Mouse (Mus musculus) hindbrain, postnatal 0 days (tissue): Measurements from ENCODE around the gene Wwox. TPM values are rescaled to one million over a fixed set of nuclear protein-coding genes. Genes with fewer than 3 reads are reported as not detected.

Experiments used
- ATAC-seq: fragments of 200-750 bp; cut with Nextera tagmentation; 2 replicates; pipeline ENCODE4 v1.8.0; 2017; ENCODE audit warnings: mild to moderate bottlenecking, moderate TSS enrichment, moderate library complexity
- DNase-seq: peaks from one replicate; pipeline ENCODE4 v3.0.0-alpha.2; 2015; ENCODE audit warnings: low spot score
- H3K27ac ChIP-seq: fragments of 300-500 bp; sonication (generic); 2 replicates; pipeline ENCODE4 v1.5.1; 2014; ENCODE audit warnings: mild to moderate bottlenecking
- H3K27me3 ChIP-seq: fragments of 300-500 bp; sonication (generic); 2 replicates; pipeline ENCODE4 v1.6.1; 2014; ENCODE audit warnings: low read length, mixed read lengths; ENCODE audit not compliant: insufficient read depth
- H3K36me3 ChIP-seq: fragments of 300-500 bp; sonication (generic); 2 replicates; pipeline ENCODE4 v1.6.1; 2014; ENCODE audit warnings: low read length, mixed read lengths; ENCODE audit not compliant: insufficient read depth
- H3K4me1 ChIP-seq: fragments of 300-500 bp; sonication (generic); 2 replicates; pipeline ENCODE4 v1.6.1; 2014; ENCODE audit warnings: antibody characterized with exemption, low read length, mixed read lengths; ENCODE audit not compliant: insufficient read depth
- H3K4me2 ChIP-seq: fragments of 300-500 bp; sonication (generic); 2 replicates; pipeline ENCODE4 v1.6.1; 2014; ENCODE audit warnings: low read depth, mild to moderate bottlenecking, low read length, moderate library complexity, mixed read lengths
- H3K4me3 ChIP-seq: fragments of 300-500 bp; sonication (generic); 2 replicates; pipeline ENCODE4 v1.5.1; 2014; ENCODE audit warnings: low read length
- H3K9ac ChIP-seq: fragments of 300-500 bp; sonication (generic); replicated peaks from 2 replicates; pipeline ENCODE4 v1.6.1; 2014; ENCODE audit warnings: mild to moderate bottlenecking, low read length, moderate library complexity, mixed read lengths
- H3K9me3 ChIP-seq: fragments of 300-500 bp; sonication (generic); 2 replicates; pipeline ENCODE4 v1.6.1; 2016; ENCODE audit warnings: low read length, mixed read lengths
- CTCF ChIP-seq: IDR thresholded peaks from 2 replicates; pipeline ENCODE4 v1.5.1; 2016; ENCODE audit warnings: antibody characterized with exemption, control low read depth, low read depth
- WGBS: fragments of 180-500 bp; shearing (Covaris S2); extraction: QIAGEN DNeasy Blood & Tissue Kit; methylation state at CpG from one replicate; pipeline ENCODE4 v1.1.7; 2014; 5-methylcytosine and 5-hydroxymethylcytosine counted together
- polyA plus RNA-seq: library from polyadenylated mRNA; unstranded; fragments of >200 nt; fragmentation: Nextera tagmentation; extraction: Ambion mirVana; gene quantifications from 2 replicates; pipeline ENCODE4 v1.2.1, GENCODE M21; 2015
- total RNA-seq: library from RNA; depleted of rRNA; stranded (reverse); fragments of >200 nt; gene quantifications from 2 replicates; pipeline ENCODE4 v1.2.3, GENCODE M21; 2014

Gene Wwox
- total and polyA plus RNA-seq, 2 experiments from 2014 or later, result 17.1 to 19.8 TPM

GRCm38 (mm10) chr8:115226781-115227583 is 787.5 kb downstream of the Wwox start:
- ATAC-seq (no peak), DNase-seq (no peak)
- 0 out of 2 replicates have a peak, but pooled peaks cover 7% of the 10 kb centered on the region for H3K4me1 ChIP-seq
- H3K27ac ChIP-seq, result no peak overlapping the region
- no peak overlapping the region for H3K9ac ChIP-seq
- H3K27me3 ChIP-seq, result no peaks in the 10 kb centered on the region
- no peak overlapping the region for H3K4me2 ChIP-seq
- 74% methylated on average over 20 of the region's 20 CpGs for WGBS
- no peaks in the 10 kb centered on the region for H3K36me3 ChIP-seq
- TF ChIP-seq CTCF, result no peak
- H3K4me3 ChIP-seq, result no peak overlapping the region
- H3K9me3 ChIP-seq, result no peaks in the 10 kb centered on the region

GRCm38 (mm10) chr8:115228903-115229302 is 789.4 kb downstream of the Wwox start:
- no peak for TF ChIP-seq CTCF
- Histone ChIP-seq H3K4me3 (no peak overlapping the region), H3K4me2 (peak overlapping the region; percentile 8; the same call in 1 of the 2 replicates), H3K9me3 (no peaks in the 10 kb centered on the region), H3K27ac (no peak overlapping the region), H3K9ac (no peak overlapping the region), H3K4me1 (0 out of 2 replicates have a peak, but pooled peaks cover 7% of the 10 kb centered on the region), H3K36me3 (no peaks in the 10 kb centered on the region), H3K27me3 (no peaks in the 10 kb centered on the region)
- no peak for ATAC-seq
- 62% methylated on average over 11 of the region's 11 CpGs for WGBS
- DNase-seq, result no peak

- TF ChIP-seq CTCF, result no peak
- Histone ChIP-seq H3K27me3 (peaks cover 4% of the 10 kb centered on the region; the same call in 1 of the 2 replicates), H3K4me1 (0 out of 2 replicates have a peak, but pooled peaks cover 3% of the 10 kb centered on the region), H3K4me2 (no peak overlapping the region), H3K4me3 (no peak overlapping the region), H3K9me3 (no peaks in the 10 kb centered on the region), H3K9ac (no peak overlapping the region), H3K36me3 (no peaks in the 10 kb centered on the region), H3K27ac (no peak overlapping the region)
- no peak for ATAC-seq
- DNase-seq, result no peak
- WGBS, result 82% methylated on average over 6 of the region's 6 CpGs
Observed at GRCm38 (mm10) chr8:115234068-115234467, 794.6 kb downstream of the Wwox start.

- Histone ChIP-seq H3K4me2 (no peak overlapping the region), H3K27ac (no peak overlapping the region), H3K9me3 (no peaks in the 10 kb centered on the region), H3K36me3 (no peaks in the 10 kb centered on the region), H3K4me1 (0 out of 2 replicates have a peak, but pooled peaks cover 2% of the 10 kb centered on the region), H3K9ac (no peak overlapping the region), H3K4me3 (no peak overlapping the region), H3K27me3 (peaks cover 4% of the 10 kb centered on the region; the same call in 1 of the 2 replicates)
- ATAC-seq, result no peak
- 24% methylated on average over 9 of the region's 9 CpGs for WGBS
- no peak for TF ChIP-seq CTCF
- DNase-seq, result no peak
Observed at GRCm38 (mm10) chr8:115237596-115237995, 798.1 kb downstream of the Wwox start.

GRCm38 (mm10) chr8:115243465-115244027 is 804.1 kb downstream of the Wwox start:
- TF ChIP-seq CTCF, result no peak
- H3K4me1 ChIP-seq, result no peaks in the 10 kb centered on the region
- H3K4me2 ChIP-seq, result no peak overlapping the region
- DNase-seq (peak; percentile 31), ATAC-seq (no peak)
- H3K27me3 ChIP-seq, result no peaks in the 10 kb centered on the region
- 24% methylated on average over 9 of the region's 9 CpGs for WGBS
- no peak overlapping the region for H3K9ac ChIP-seq
- no peak overlapping the region for H3K4me3 ChIP-seq
- no peaks in the 10 kb centered on the region for H3K9me3 ChIP-seq
- H3K36me3 ChIP-seq, result no peaks in the 10 kb centered on the region
- no peak overlapping the region for H3K27ac ChIP-seq

GRCm38 (mm10) chr8:115249688-115250366 is 810.4 kb downstream of the Wwox start:
- H3K27me3 ChIP-seq, result no peaks in the 10 kb centered on the region
- H3K4me3 ChIP-seq, result no peak overlapping the region
- H3K27ac ChIP-seq, result no peak overlapping the region
- peak overlapping the region; percentile 3; the same call in 1 of the 2 replicates for H3K4me2 ChIP-seq
- H3K9ac ChIP-seq, result no peak overlapping the region
- DNase-seq (no peak), ATAC-seq (no peak)
- H3K9me3 ChIP-seq, result no peaks in the 10 kb centered on the region
- H3K4me1 ChIP-seq, result no peaks in the 10 kb centered on the region
- 37% methylated on average over 22 of the region's 22 CpGs for WGBS
- no peaks in the 10 kb centered on the region for H3K36me3 ChIP-seq
- no peak for TF ChIP-seq CTCF
